Mouse (Mus musculus) liver, embryonic 14.5 days (tissue): ENCODE measurements around the gene Lax1. TPM values are rescaled to one million over a fixed set of nuclear protein-coding genes. Genes with fewer than 3 reads are reported as not detected.
A peak's percentile ranks its signal among the peaks of the same experiment; 100 is the strongest.

ENCODE experiments used
- ATAC-seq: fragments of 200-750 bp; cut with Nextera tagmentation; 2 replicates; pipeline ENCODE4 v1.8.0; 2017; ENCODE audit warnings: moderate number of reproducible peaks, mild to moderate bottlenecking, moderate library complexity; ENCODE audit not compliant: insufficient read depth
- DNase-seq, 3 experiments: peaks; one replicate each; pipeline ENCODE4 v3.0.0-alpha.2; 2012 to 2013; ENCODE audit warnings: low read depth in 3 of 3, low spot score in 3 of 3
- H3K27ac ChIP-seq: fragments of 300-500 bp; sonication (generic); 2 replicates; pipeline ENCODE4 v1.5.1; 2014; ENCODE audit warnings: moderate library complexity, mild to moderate bottlenecking, control low read depth, inconsistent platforms
- H3K27me3 ChIP-seq: fragments of 300-500 bp; sonication (generic); 2 replicates; pipeline ENCODE4 v1.6.1; 2014; ENCODE audit warnings: mild to moderate bottlenecking, low read length, moderate library complexity; ENCODE audit not compliant: control insufficient read depth, insufficient read depth
- H3K36me3 ChIP-seq: fragments of 300-500 bp; sonication (generic); replicated peaks from 2 replicates; pipeline ENCODE4 v1.6.1; 2014; ENCODE audit warnings: low read depth; ENCODE audit not compliant: control insufficient read depth, insufficient read depth
- H3K4me1 ChIP-seq, 2 experiments: fragments of 200-500 bp in 1 of 2; fragments of 300-500 bp in 1 of 2; sonication (generic) in 1 of 2; replicated peaks; 2 replicates each; pipeline ENCODE4 v1.6.1; 2012 to 2014; ENCODE audit warnings: antibody characterized with exemption in 1 of 2, inconsistent platforms in 1 of 2, low read length in 1 of 2; ENCODE audit not compliant: control insufficient read depth in 2 of 2, insufficient read depth in 2 of 2
- H3K4me2 ChIP-seq: fragments of 300-500 bp; sonication (generic); 2 replicates; pipeline ENCODE4 v1.6.1; 2014; ENCODE audit warnings: low read depth, mild to moderate bottlenecking, control low read depth, moderate library complexity
- H3K4me3 ChIP-seq, 2 experiments: fragments of 200-500 bp in 1 of 2; fragments of 300-500 bp in 1 of 2; sonication (generic) in 1 of 2; 2 replicates each; pipeline ENCODE4 v1.5.1; 2012 to 2014; ENCODE audit warnings: low read depth in 2 of 2, low read length in 2 of 2, mild to moderate bottlenecking in 2 of 2, control low read depth in 1 of 2, inconsistent platforms in 1 of 2, moderate library complexity in 1 of 2; ENCODE audit not compliant: insufficient read depth in 1 of 2
- H3K9ac ChIP-seq: fragments of 300-500 bp; sonication (generic); replicated peaks from 2 replicates; pipeline ENCODE4 v1.6.1; 2014; ENCODE audit warnings: mild to moderate bottlenecking, control low read depth, moderate library complexity
- H3K9me3 ChIP-seq: fragments of 300-500 bp; sonication (generic); 2 replicates; pipeline ENCODE4 v1.6.1; 2016; ENCODE audit warnings: low read length, mixed read lengths; ENCODE audit not compliant: control insufficient read depth
- CTCF ChIP-seq: IDR thresholded peaks from 2 replicates; pipeline ENCODE4 v1.5.1; 2016; ENCODE audit warnings: antibody characterized with exemption, low read depth, control low read depth
- EP300 ChIP-seq: IDR thresholded peaks from 2 replicates; pipeline ENCODE4 v1.6.1; 2016; ENCODE audit warnings: antibody characterized with exemption, low read depth
- WGBS: fragments of 180-500 bp; shearing (Covaris S2); extraction: QIAGEN DNeasy Blood & Tissue Kit; methylation state at CpG from one replicate; pipeline ENCODE4 v1.1.7; 2014; ENCODE audit not compliant: insufficient replicate concordance; 5-methylcytosine and 5-hydroxymethylcytosine counted together
- polyA plus RNA-seq, 2 experiments: library from polyadenylated mRNA; depleted of rRNA in 1 of 2; stranded (reverse) in 1 of 2; unstranded in 1 of 2; fragments of >200 nt; fragmentation: Nextera tagmentation in 1 of 2; extraction: Ambion mirVana in 1 of 2; gene quantifications; 2 replicates each; pipeline versions ENCODE4 v1.2.1 to v1.2.3; 2012 to 2014

Gene Lax1
- polyA plus RNA-seq, 2 experiments, result 0.55 to 1.1 TPM

GRCm38 (mm10) chr1:133693536-133694114, 3.7 kb upstream of the Lax1 start:
- no peak overlapping the region for H3K4me3 ChIP-seq
- no peaks in the 10 kb centered on the region for H3K36me3 ChIP-seq
- no peak overlapping the region for H3K27ac ChIP-seq
- ATAC-seq (no peak), DNase-seq (no peak)
- H3K4me2 ChIP-seq, result no peak overlapping the region
- no peaks in the 10 kb centered on the region for H3K9me3 ChIP-seq
- WGBS, result 65% methylated on average over 11 of the region's 11 CpGs
- no peak overlapping the region for H3K9ac ChIP-seq
- no peaks in the 10 kb centered on the region for H3K27me3 ChIP-seq
- no peak for TF ChIP-seq EP300
- TF ChIP-seq CTCF, result no peak
- H3K4me1 ChIP-seq, result peaks cover 0 to 20% of the 10 kb centered on the region in 2 experiments; a peak in 3 of 4 replicates

- H3K9ac ChIP-seq, result no peak overlapping the region
- H3K9me3 ChIP-seq, result no peaks in the 10 kb centered on the region
- H3K4me3 ChIP-seq, result no peak overlapping the region
- no peaks in the 10 kb centered on the region for H3K27me3 ChIP-seq
- no peaks in the 10 kb centered on the region for H3K36me3 ChIP-seq
- no peak for ATAC-seq
- H3K4me1 ChIP-seq, result peaks cover 0 to 23% of the 10 kb centered on the region in 2 experiments; a peak in 3 of 4 replicates
- H3K4me2 ChIP-seq, result no peak overlapping the region
- TF ChIP-seq CTCF, result no peak
- H3K27ac ChIP-seq, result no peak overlapping the region
- WGBS, result 53% methylated on average over 4 of the region's 4 CpGs
- no peak for DNase-seq
These were observed 2.3 kb upstream of the Lax1 start for GRCm38 (mm10) chr1:133692195-133692594.

- Histone ChIP-seq H3K36me3 (no peaks in the 10 kb centered on the region), H3K4me1 (peaks cover 0 to 25% of the 10 kb centered on the region in 2 experiments; a peak in 3 of 4 replicates), H3K27me3 (no peaks in the 10 kb centered on the region), H3K27ac (no peak overlapping the region), H3K9me3 (no peaks in the 10 kb centered on the region), H3K9ac (no peak overlapping the region), H3K4me2 (no peak overlapping the region), H3K4me3 (no peak overlapping the region)
- no peak for ATAC-seq
- TF ChIP-seq CTCF (no peak), EP300 (no peak)
- DNase-seq, result no peak
- WGBS, result 79% methylated on average over 6 of the region's 6 CpGs
These were observed 1.1 kb upstream of the Lax1 start for GRCm38 (mm10) chr1:133691046-133691445.

GRCm38 (mm10) chr1:133688301-133688700, 1.6 kb downstream of the Lax1 start:
- Histone ChIP-seq H3K4me2 (no peak overlapping the region), H3K9me3 (no peaks in the 10 kb centered on the region), H3K27ac (no peak overlapping the region), H3K36me3 (no peaks in the 10 kb centered on the region), H3K4me3 (no peak overlapping the region), H3K4me1 (peaks cover 0 to 7% of the 10 kb centered on the region in 2 experiments; a peak in 2 of 4 replicates), H3K27me3 (no peaks in the 10 kb centered on the region), H3K9ac (no peak overlapping the region)
- DNase-seq (no peak), ATAC-seq (no peak)
- 69% methylated on average over 7 of the region's 7 CpGs for WGBS
- no peak for TF ChIP-seq CTCF
- no peak for TF ChIP-seq EP300

GRCm38 (mm10) chr1:133685749-133686519, 4.0 kb downstream of the Lax1 start:
- H3K9me3 ChIP-seq, result no peaks in the 10 kb centered on the region
- no peak overlapping the region for H3K4me3 ChIP-seq
- H3K36me3 ChIP-seq, result no peaks in the 10 kb centered on the region
- peak; percentile 37 to 47 (median 37) for DNase-seq
- WGBS, result 60% methylated on average over 10 of the region's 10 CpGs
- H3K4me1 ChIP-seq, result peaks cover 0 to 7% of the 10 kb centered on the region in 2 experiments; a peak in 2 of 4 replicates
- H3K4me2 ChIP-seq, result no peak overlapping the region
- ATAC-seq, result peak; percentile 80
- no peak overlapping the region for H3K9ac ChIP-seq
- TF ChIP-seq CTCF, result no peak
- no peak for TF ChIP-seq EP300
- no peak overlapping the region for H3K27ac ChIP-seq
- H3K27me3 ChIP-seq, result no peaks in the 10 kb centered on the region
